Mouse (Mus musculus): Measurements from ENCODE around the gene Tspan14. TPM values are rescaled to one million over a fixed set of nuclear protein-coding genes. Genes with fewer than 3 reads are reported as not detected.

Gene Tspan14
- polyA plus RNA-seq, 1 experiment from 2014 or later: 72.7 TPM

- H3K27me3 ChIP-seq (replicated peaks; ENCODE audit: control insufficient read depth, insufficient read depth, low read length): no peaks in the 10 kb centered on the region
- H3K36me3 ChIP-seq (ENCODE audit: control insufficient read depth, insufficient read depth, low read length): peaks cover 78% of the 10 kb centered on the region
- no peaks in the 10 kb centered on the region for H3K9me3 ChIP-seq (ENCODE audit: control insufficient read depth, low read length)
- no peak for ATAC-seq (ENCODE audit: low read depth)
- H3K27ac ChIP-seq (replicated peaks; ENCODE audit: low read depth, low read length): no peak overlapping the region
- no peaks in the 10 kb centered on the region for H3K4me1 ChIP-seq (ENCODE audit: control insufficient read depth, insufficient read depth, low read length)
- no peak overlapping the region for H3K4me2 ChIP-seq (ENCODE audit: low read depth, low read length)
- H3K4me3 ChIP-seq (ENCODE audit: low read depth, low read length): no peak overlapping the region
- no peak for DNase-seq (ENCODE audit: low spot score)
- H3K9ac ChIP-seq (ENCODE audit: low read depth, low read length): no peak overlapping the region
Measured at GRCm38 (mm10) chr14:40911529-40911928, 55.1 kb downstream of the Tspan14 start.

DNA sequence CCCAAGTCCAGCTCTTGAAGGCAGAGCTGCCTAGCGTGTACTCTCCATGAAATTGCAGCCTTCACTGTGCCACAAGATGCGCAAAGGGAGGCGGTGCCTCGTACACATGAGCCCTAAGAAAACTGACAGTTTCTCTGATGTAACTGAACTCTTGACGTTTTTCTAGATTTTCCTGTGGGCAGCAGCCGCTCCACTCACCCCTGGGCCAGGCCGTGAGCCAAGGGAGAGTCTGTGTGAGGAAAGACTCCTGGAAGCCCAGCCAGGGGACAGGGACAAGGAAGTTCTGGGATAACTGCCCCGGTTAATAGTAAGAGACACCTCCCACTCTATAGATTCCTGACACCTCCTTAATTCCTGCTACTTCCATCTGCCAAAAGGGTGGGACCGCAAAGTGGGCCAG, 57.8 kb downstream of the Tspan14 start:
- Histone ChIP-seq H3K27ac (replicated peaks; ENCODE audit: low read depth, low read length) (no peak overlapping the region), H3K36me3 (ENCODE audit: control insufficient read depth, insufficient read depth, low read length) (peaks cover 67% of the 10 kb centered on the region), H3K27me3 (replicated peaks; ENCODE audit: control insufficient read depth, insufficient read depth, low read length) (no peaks in the 10 kb centered on the region), H3K4me2 (ENCODE audit: low read depth, low read length) (no peak overlapping the region), H3K9me3 (ENCODE audit: control insufficient read depth, low read length) (no peaks in the 10 kb centered on the region), H3K4me3 (ENCODE audit: low read depth, low read length) (no peak overlapping the region), H3K4me1 (ENCODE audit: control insufficient read depth, insufficient read depth, low read length) (no peaks in the 10 kb centered on the region), H3K9ac (ENCODE audit: low read depth, low read length) (no peak overlapping the region)
- DNase-seq (ENCODE audit: low spot score) (no peak), ATAC-seq (ENCODE audit: low read depth) (no peak)
- WGBS: 89% methylated on average over 9 of the region's 9 CpGs

GRCm38 (mm10) chr14:40906770-40907169, 59.8 kb downstream of the Tspan14 start:
- Histone ChIP-seq H3K36me3 (ENCODE audit: control insufficient read depth, insufficient read depth, low read length) (peaks cover 62% of the 10 kb centered on the region), H3K27me3 (replicated peaks; ENCODE audit: control insufficient read depth, insufficient read depth, low read length) (no peaks in the 10 kb centered on the region), H3K27ac (replicated peaks; ENCODE audit: low read depth, low read length) (no peak overlapping the region), H3K4me1 (ENCODE audit: control insufficient read depth, insufficient read depth, low read length) (no peaks in the 10 kb centered on the region), H3K9me3 (ENCODE audit: control insufficient read depth, low read length) (no peaks in the 10 kb centered on the region), H3K4me2 (ENCODE audit: low read depth, low read length) (no peak overlapping the region), H3K4me3 (ENCODE audit: low read depth, low read length) (no peak overlapping the region), H3K9ac (ENCODE audit: low read depth, low read length) (no peak overlapping the region)
- WGBS: 81% methylated on average over 9 of the region's 9 CpGs
- DNase-seq (ENCODE audit: low spot score) (no peak), ATAC-seq (ENCODE audit: low read depth) (no peak)

GRCm38 (mm10) chr14:40905813-40906212, 60.8 kb downstream of the Tspan14 start:
- no peaks in the 10 kb centered on the region for H3K4me1 ChIP-seq (ENCODE audit: control insufficient read depth, insufficient read depth, low read length)
- no peak overlapping the region for H3K9ac ChIP-seq (ENCODE audit: low read depth, low read length)
- no peak for ATAC-seq (ENCODE audit: low read depth)
- H3K36me3 ChIP-seq (ENCODE audit: control insufficient read depth, insufficient read depth, low read length): peaks cover 53% of the 10 kb centered on the region
- H3K27me3 ChIP-seq (replicated peaks; ENCODE audit: control insufficient read depth, insufficient read depth, low read length): no peaks in the 10 kb centered on the region
- 90% methylated on average over 8 of the region's 8 CpGs for WGBS
- H3K4me3 ChIP-seq (ENCODE audit: low read depth, low read length): no peak overlapping the region
- no peak for DNase-seq (ENCODE audit: low spot score)
- no peaks in the 10 kb centered on the region for H3K9me3 ChIP-seq (ENCODE audit: control insufficient read depth, low read length)
- no peak overlapping the region for H3K4me2 ChIP-seq (ENCODE audit: low read depth, low read length)
- no peak overlapping the region for H3K27ac ChIP-seq (replicated peaks; ENCODE audit: low read depth, low read length)

DNA sequence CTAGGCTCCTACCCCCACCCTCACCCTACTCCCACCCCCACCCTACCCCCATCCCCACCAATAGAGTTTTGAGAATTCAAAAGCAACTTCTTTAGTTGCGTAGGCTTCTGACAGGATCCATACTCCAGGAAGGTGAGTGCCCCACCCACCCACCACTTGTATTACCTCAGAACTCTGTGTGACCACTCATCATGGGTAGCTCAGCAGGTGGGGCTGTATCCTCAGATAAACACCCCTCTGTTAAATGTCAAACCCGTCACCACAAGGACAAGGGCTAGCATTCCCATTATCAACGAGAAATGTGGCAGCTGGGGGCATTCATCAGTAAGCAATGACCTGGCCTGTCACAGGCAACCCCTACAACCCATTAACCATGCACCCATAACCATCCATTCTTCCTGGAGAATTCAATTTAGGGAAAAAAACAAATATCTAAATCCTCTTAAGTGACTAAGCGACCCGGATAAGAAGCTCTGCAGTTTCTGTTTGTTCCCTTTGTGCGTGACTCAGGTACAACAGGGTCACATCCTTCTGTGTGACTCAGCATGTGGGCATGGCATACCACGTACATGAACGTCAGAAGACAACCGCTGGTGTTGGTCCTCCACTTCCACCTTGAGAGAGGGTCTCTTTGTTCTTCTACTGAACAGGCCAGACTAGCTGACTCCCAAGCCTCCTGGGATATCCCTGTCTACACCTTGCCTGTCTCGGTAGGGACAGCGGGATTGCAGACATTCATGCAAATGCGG, 64.1 kb downstream of the Tspan14 start:
- no peak overlapping the region for H3K27ac ChIP-seq (replicated peaks; ENCODE audit: low read depth, low read length)
- H3K4me2 ChIP-seq (ENCODE audit: low read depth, low read length): no peak overlapping the region
- no peak overlapping the region for H3K9ac ChIP-seq (ENCODE audit: low read depth, low read length)
- 77% methylated on average over 12 of the region's 12 CpGs for WGBS
- H3K36me3 ChIP-seq (ENCODE audit: control insufficient read depth, insufficient read depth, low read length): peaks cover 20% of the 10 kb centered on the region
- H3K4me1 ChIP-seq (ENCODE audit: control insufficient read depth, insufficient read depth, low read length): no peaks in the 10 kb centered on the region
- H3K9me3 ChIP-seq (ENCODE audit: control insufficient read depth, low read length): no peaks in the 10 kb centered on the region
- no peak for ATAC-seq (ENCODE audit: low read depth)
- DNase-seq (ENCODE audit: low spot score): no peak
- H3K4me3 ChIP-seq (ENCODE audit: low read depth, low read length): no peak overlapping the region
- no peaks in the 10 kb centered on the region for H3K27me3 ChIP-seq (replicated peaks; ENCODE audit: control insufficient read depth, insufficient read depth, low read length)

- ATAC-seq (ENCODE audit: low read depth): 0 out of 2 replicates have a peak, but pooled peaks have one; percentile 9
- H3K27ac ChIP-seq (replicated peaks; ENCODE audit: low read depth, low read length): no peak overlapping the region
- WGBS: 50% methylated on average over 2 of the region's 2 CpGs
Measured at GRCm38 (mm10) chr14:40900267-40900666, 66.3 kb downstream of the Tspan14 start.

GRCm38 (mm10) chr14:40897916-40898315, 68.7 kb downstream of the Tspan14 start:
- Histone ChIP-seq H3K9ac (ENCODE audit: low read depth, low read length) (no peak overlapping the region), H3K9me3 (ENCODE audit: control insufficient read depth, low read length) (no peaks in the 10 kb centered on the region), H3K4me2 (ENCODE audit: low read depth, low read length) (no peak overlapping the region), H3K4me3 (ENCODE audit: low read depth, low read length) (no peak overlapping the region), H3K36me3 (ENCODE audit: control insufficient read depth, insufficient read depth, low read length) (0 out of 2 replicates have a peak, but pooled peaks cover 4% of the 10 kb centered on the region), H3K4me1 (ENCODE audit: control insufficient read depth, insufficient read depth, low read length) (peaks cover 3% of the 10 kb centered on the region; the same call in 1 of the 2 replicates), H3K27me3 (replicated peaks; ENCODE audit: control insufficient read depth, insufficient read depth, low read length) (no peaks in the 10 kb centered on the region), H3K27ac (replicated peaks; ENCODE audit: low read depth, low read length) (no peak overlapping the region)
- ATAC-seq (ENCODE audit: low read depth) (no peak), DNase-seq (ENCODE audit: low spot score) (no peak)
- 78% methylated on average over 3 of the region's 3 CpGs for WGBS

More at GRCm38 (mm10) chr14:40900267-40900666, 66.3 kb downstream of the Tspan14 start:
- no peak overlapping the region for H3K4me3 ChIP-seq (ENCODE audit: low read depth, low read length)
- no peaks in the 10 kb centered on the region for H3K27me3 ChIP-seq (replicated peaks; ENCODE audit: control insufficient read depth, insufficient read depth, low read length)
- H3K36me3 ChIP-seq (ENCODE audit: control insufficient read depth, insufficient read depth, low read length): 0 out of 2 replicates have a peak, but pooled peaks cover 4% of the 10 kb centered on the region
- H3K9me3 ChIP-seq (ENCODE audit: control insufficient read depth, low read length): no peaks in the 10 kb centered on the region
- no peak overlapping the region for H3K4me2 ChIP-seq (ENCODE audit: low read depth, low read length)
- no peak overlapping the region for H3K9ac ChIP-seq (ENCODE audit: low read depth, low read length)
- DNase-seq (ENCODE audit: low spot score): no peak
- no peaks in the 10 kb centered on the region for H3K4me1 ChIP-seq (ENCODE audit: control insufficient read depth, insufficient read depth, low read length)

DNA sequence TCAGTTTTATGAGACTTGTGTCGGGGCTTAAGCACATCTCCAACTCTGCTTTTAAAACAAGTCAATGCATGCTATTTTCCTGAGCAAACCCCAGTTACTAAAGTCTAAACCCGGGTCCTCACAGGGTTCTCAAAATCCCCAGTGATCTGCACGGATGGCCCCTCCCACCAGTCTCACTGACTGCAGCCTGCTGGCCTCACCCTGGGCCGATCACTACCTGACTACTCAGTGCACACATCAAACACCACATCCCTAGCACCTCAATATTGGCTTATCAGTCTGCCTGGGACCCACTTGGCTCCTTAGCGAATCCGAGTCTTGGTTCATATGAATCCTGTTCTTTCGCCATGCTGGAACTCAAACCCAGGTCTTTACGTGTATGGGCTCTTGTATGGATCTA, 70.9 kb downstream of the Tspan14 start:
- no peak overlapping the region for H3K9ac ChIP-seq (ENCODE audit: low read depth, low read length)
- no peaks in the 10 kb centered on the region for H3K27me3 ChIP-seq (replicated peaks; ENCODE audit: control insufficient read depth, insufficient read depth, low read length)
- ATAC-seq (ENCODE audit: low read depth) (no peak), DNase-seq (ENCODE audit: low spot score) (no peak)
- no peak overlapping the region for H3K4me3 ChIP-seq (ENCODE audit: low read depth, low read length)
- H3K36me3 ChIP-seq (ENCODE audit: control insufficient read depth, insufficient read depth, low read length): no peaks in the 10 kb centered on the region
- H3K4me2 ChIP-seq (ENCODE audit: low read depth, low read length): no peak overlapping the region
- H3K9me3 ChIP-seq (ENCODE audit: control insufficient read depth, low read length): no peaks in the 10 kb centered on the region
- H3K27ac ChIP-seq (replicated peaks; ENCODE audit: low read depth, low read length): no peak overlapping the region
- peaks cover 3% of the 10 kb centered on the region; the same call in 1 of the 2 replicates for H3K4me1 ChIP-seq (ENCODE audit: control insufficient read depth, insufficient read depth, low read length)
- 71% methylated on average over 8 of the region's 8 CpGs for WGBS
